Mouse (Mus musculus) central nervous system, embryonic 18 days (tissue): Measurements from ENCODE around the gene Etnk1. TPM values are rescaled to one million over a fixed set of nuclear protein-coding genes. Genes with fewer than 3 reads are reported as not detected.

Experiments used
- polyA plus RNA-seq: library from polyadenylated mRNA; depleted of rRNA; stranded (reverse); fragments of >200 nt; gene quantifications from 2 replicates; pipeline ENCODE4 v1.2.3, GENCODE M21; 2012; rRNA removed

The Etnk1 gene
- polyA plus RNA-seq = 134 and 148 TPM in 2 replicates

DNA sequence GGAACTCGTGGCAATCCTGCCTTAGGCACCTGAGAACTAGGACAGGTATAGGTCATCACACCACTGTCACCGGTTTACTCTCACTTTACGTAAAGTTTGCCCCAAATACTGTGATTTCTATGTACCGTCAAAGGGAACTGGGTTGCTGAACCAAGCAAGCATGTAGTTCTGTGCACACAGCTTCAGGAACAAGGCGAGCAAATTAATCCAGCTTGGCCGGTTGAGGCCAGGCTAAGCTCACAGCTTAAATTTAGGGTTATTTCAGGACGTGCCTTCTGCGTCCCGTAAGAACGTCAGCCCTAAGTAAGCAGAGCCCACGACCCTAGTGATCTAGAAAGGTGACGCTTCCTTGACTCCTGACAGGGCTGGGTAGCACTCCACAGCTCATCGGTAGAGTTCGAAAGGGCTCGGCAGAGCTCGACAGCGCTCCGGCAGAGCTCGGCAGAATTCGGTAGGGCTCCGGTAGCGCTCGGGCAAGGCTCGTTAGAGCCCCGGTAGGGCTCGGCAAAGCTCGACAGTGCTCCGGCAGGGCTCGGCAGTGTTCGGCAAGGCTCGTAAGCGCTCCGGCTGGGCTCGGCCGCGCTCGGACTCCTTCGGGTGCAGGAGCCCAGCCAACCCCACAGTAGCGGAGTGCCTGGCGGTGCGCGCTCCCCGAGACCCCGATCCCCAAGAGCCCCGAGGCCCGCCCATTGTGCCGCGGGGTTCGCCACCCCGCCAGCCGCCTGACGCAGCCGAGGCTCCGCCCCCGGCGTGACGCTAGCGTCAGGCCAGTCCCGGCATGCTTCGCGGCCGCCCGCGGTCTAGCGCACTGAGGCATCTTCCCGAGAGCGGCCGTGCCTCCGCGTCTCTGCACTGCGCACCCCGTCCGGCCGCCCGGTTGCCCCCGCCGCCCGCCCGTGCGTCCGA lies at the start of gene Etnk1:
Gene Etnk1 (plus strand): TSS at position 770 of the 906 bp plus-strand sequence.

Other genes starting within 250 kb of the Etnk1 start
- 10.8 and 11.8 TPM in 2 replicates for gene St8sia1, start 202.8 kb upstream of the Etnk1 start, polyA plus RNA-seq
- 88.3 and 90.9 TPM in 2 replicates for gene C2cd5, start 67.1 kb upstream of the Etnk1 start, polyA plus RNA-seq